Mouse (Mus musculus) C3H10T1/2 (cell line): ENCODE data around the gene March1. TPM values are rescaled to one million over a fixed set of nuclear protein-coding genes. Genes with fewer than 3 reads are reported as not detected.

Experiments
- polyA plus RNA-seq, 2 experiments: library from polyadenylated mRNA; unstranded; fragments of >200 nt; fragmentation: generic; extraction: Trizol; gene quantifications; one replicate each; pipeline ENCODE4 v1.2.1; 2012; ENCODE audit warnings: missing spikeins in 2 of 2

March1 gene
- not detected for polyA plus RNA-seq

GRCm38 (mm10) chr8:65617871-65618751, at the start of gene March1:
March1 (plus strand) TSS chr8:65617900.

GRCm38 (mm10) chr8:66486084-66486763, 868.5 kb downstream of the March1 start, which contains the start of gene Tma16:
Tma16 (minus strand) TSS chr8:66486530.

GRCm38 (mm10) chr8:66511537-66511936, 893.8 kb downstream of the March1 start, which contains the start of gene Tktl2:
Tktl2 (plus strand) TSS chr8:66511756.

